Mouse (Mus musculus) right cerebral cortex, adult 2 months (tissue): ENCODE results near the gene Rexo1.

ENCODE experiments used
- DNase-seq, 2 experiments: peaks; one replicate each; pipeline ENCODE4 v3.0.0; 2021 to 2022; ENCODE audit warnings: low spot score in 2 of 2

Gene Rexo1

GRCm38 (mm10) chr10:80557346-80557965 is 3.9 kb downstream of the Rexo1 start:
- DNase-seq = peak; percentile 64 to 82

- DNase-seq = no peak
Measured at GRCm38 (mm10) chr10:80553997-80554396, 7.4 kb downstream of the Rexo1 start.

GRCm38 (mm10) chr10:80553575-80553974 is 7.8 kb downstream of the Rexo1 start:
- DNase-seq = no peak

- DNase-seq = no peak
Measured at GRCm38 (mm10) chr10:80552364-80552763, 9.0 kb downstream of the Rexo1 start.

- no peak for DNase-seq
Measured at GRCm38 (mm10) chr10:80549279-80549678, 12.1 kb downstream of the Rexo1 start.

- peak in 1 of 2 experiments; percentile 66 for DNase-seq
Measured at GRCm38 (mm10) chr10:80548428-80549006, 12.8 kb downstream of the Rexo1 start.

- DNase-seq = no peak
Measured at GRCm38 (mm10) chr10:80547539-80547938, 13.8 kb downstream of the Rexo1 start.

- DNase-seq = no peak
Measured at GRCm38 (mm10) chr10:80546945-80547344, 14.4 kb downstream of the Rexo1 start.

- no peak for DNase-seq
Measured at GRCm38 (mm10) chr10:80545590-80545989, 15.8 kb downstream of the Rexo1 start.

GRCm38 (mm10) chr10:80543873-80544272 is 17.5 kb downstream of the Rexo1 start:
- DNase-seq = no peak

- DNase-seq = no peak
Measured at GRCm38 (mm10) chr10:80539493-80539892, 21.9 kb downstream of the Rexo1 start.

GRCm38 (mm10) chr10:80538710-80539394 is 22.5 kb downstream of the Rexo1 start, which contains the start of gene Atp8b3:
Atp8b3 (minus strand) TSS chr10:80539124.
- DNase-seq = no peak

GRCm38 (mm10) chr10:80538180-80538579 is 23.2 kb downstream of the Rexo1 start:
- DNase-seq = no peak

GRCm38 (mm10) chr10:80535711-80536110 is 25.6 kb downstream of the Rexo1 start:
- no peak for DNase-seq

- no peak for DNase-seq
Measured at GRCm38 (mm10) chr10:80535071-80535470, 26.3 kb downstream of the Rexo1 start.

- DNase-seq = no peak
Measured at GRCm38 (mm10) chr10:80533704-80534103, 27.7 kb downstream of the Rexo1 start.

- no peak for DNase-seq
Measured at GRCm38 (mm10) chr10:80532783-80533182, 28.6 kb downstream of the Rexo1 start.

GRCm38 (mm10) chr10:80526172-80526571 is 35.2 kb downstream of the Rexo1 start:
- no peak for DNase-seq

- DNase-seq = no peak
Measured at GRCm38 (mm10) chr10:80523299-80523698, 38.1 kb downstream of the Rexo1 start.

GRCm38 (mm10) chr10:80519287-80519686 is 42.1 kb downstream of the Rexo1 start:
- no peak for DNase-seq

- no peak for DNase-seq
Measured at GRCm38 (mm10) chr10:80513739-80514138, 47.6 kb downstream of the Rexo1 start.

GRCm38 (mm10) chr10:80510273-80510660 is 51.1 kb downstream of the Rexo1 start:
- no peak for DNase-seq
